Mouse (Mus musculus) adrenal gland, adult (tissue): ENCODE data around the gene Lce1c.
A peak's percentile ranks its signal among the peaks of the same experiment; 100 is the strongest.

Experiments used
- DNase-seq, 2 experiments: peaks; one replicate each; pipeline ENCODE4 v3.0.0; 2022 to 2023; ENCODE audit warnings: low spot score in 1 of 2; ENCODE audit not compliant: inconsistent age in 2 of 2

Lce1c gene

GRCm38 (mm10) chr3:92678947-92679346 lies at the start of gene Lce1c:
Gene Lce1c (plus strand): TSS chr3:92679247.
- DNase-seq, result no peak

- no peak for DNase-seq
Observed at GRCm38 (mm10) chr3:92637745-92638652, 41.0 kb upstream of the Lce1c start.

GRCm38 (mm10) chr3:92638653-92638991 lies 40.4 kb upstream of the Lce1c start:
- DNase-seq, result no peak

GRCm38 (mm10) chr3:92639854-92640253 lies 39.2 kb upstream of the Lce1c start:
- no peak for DNase-seq

GRCm38 (mm10) chr3:92648207-92648606 lies 30.8 kb upstream of the Lce1c start, which contains the start of gene Lce1a1:
Gene Lce1a1 (minus strand): TSS chr3:92648307.
- no peak for DNase-seq

- no peak for DNase-seq
Observed at GRCm38 (mm10) chr3:92656826-92657225, 22.2 kb upstream of the Lce1c start, which contains the start of gene Lce1b. Gene Lce1b (minus strand): TSS chr3:92656926.

GRCm38 (mm10) chr3:92670215-92670614 lies 8.8 kb upstream of the Lce1c start, which contains the start of gene Lce1a2:
Gene Lce1a2 (minus strand): TSS chr3:92670315.
- DNase-seq, result no peak

GRCm38 (mm10) chr3:92687110-92687509 lies 8.1 kb downstream of the Lce1c start, which contains the start of gene Lce1d:
Gene Lce1d (minus strand): TSS chr3:92687210.
- DNase-seq, result no peak

GRCm38 (mm10) chr3:92689154-92689553 lies 10.1 kb downstream of the Lce1c start:
- peak; percentile 21 to 32 for DNase-seq

GRCm38 (mm10) chr3:92691688-92692087 lies 12.6 kb downstream of the Lce1c start:
- peak in 1 of 2 experiments; percentile 28 for DNase-seq

GRCm38 (mm10) chr3:92694613-92695012 lies 15.6 kb downstream of the Lce1c start:
- DNase-seq, result no peak

- DNase-seq, result no peak
Observed at GRCm38 (mm10) chr3:92708974-92709373, 29.9 kb downstream of the Lce1c start, which contains the start of gene Lce1e. Gene Lce1e (minus strand): TSS chr3:92709074.

- no peak for DNase-seq
Observed at GRCm38 (mm10) chr3:92715122-92715521, 36.1 kb downstream of the Lce1c start.

- DNase-seq, result no peak
Observed at GRCm38 (mm10) chr3:92720250-92720649, 41.2 kb downstream of the Lce1c start, which contains the start of gene Lce1f. Gene Lce1f (minus strand): TSS chr3:92720350.

- DNase-seq, result no peak
Observed at GRCm38 (mm10) chr3:92722631-92723030, 43.6 kb downstream of the Lce1c start.
